Mouse (Mus musculus) midbrain, embryonic 15.5 days (tissue): Measurements from ENCODE around the gene Slc31a2. TPM values are rescaled to one million over a fixed set of nuclear protein-coding genes. Genes with fewer than 3 reads are reported as not detected.
A peak's percentile ranks its signal among the peaks of the same experiment; 100 is the strongest.
"Not testable (repeated sequence)": the region's sequence is repeated elsewhere in the genome, so short reads cannot be mapped to it uniquely, and the experiment has no call there.

Source experiments
- ATAC-seq: fragments of 200-750 bp; cut with Nextera tagmentation; replicated peaks from 2 replicates; pipeline ENCODE4 v1.8.0; 2017; ENCODE audit warnings: moderate TSS enrichment
- H3K27ac ChIP-seq: fragments of 300-500 bp; sonication (generic); 2 replicates; pipeline ENCODE4 v1.5.1; 2015; ENCODE audit warnings: mild to moderate bottlenecking, inconsistent platforms
- H3K27me3 ChIP-seq: fragments of 300-500 bp; sonication (generic); replicated peaks from 2 replicates; pipeline ENCODE4 v1.6.1; 2015; ENCODE audit warnings: inconsistent platforms
- H3K36me3 ChIP-seq: fragments of 300-500 bp; sonication (generic); replicated peaks from 2 replicates; pipeline ENCODE4 v1.6.1; 2015; ENCODE audit warnings: inconsistent platforms
- H3K4me1 ChIP-seq: fragments of 300-500 bp; sonication (generic); 2 replicates; pipeline ENCODE4 v1.6.1; 2015; ENCODE audit warnings: inconsistent platforms
- H3K4me2 ChIP-seq: fragments of 300-500 bp; sonication (generic); 2 replicates; pipeline ENCODE4 v1.6.1; 2015; ENCODE audit warnings: inconsistent platforms, mild to moderate bottlenecking, moderate library complexity
- H3K4me3 ChIP-seq: fragments of 300-500 bp; sonication (generic); 2 replicates; pipeline ENCODE4 v1.5.1; 2015; ENCODE audit warnings: mild to moderate bottlenecking, inconsistent platforms
- H3K9ac ChIP-seq: fragments of 300-500 bp; sonication (generic); 2 replicates; pipeline ENCODE4 v1.6.1; 2015; ENCODE audit warnings: mild to moderate bottlenecking, inconsistent platforms
- H3K9me3 ChIP-seq: fragments of 300-500 bp; sonication (generic); 2 replicates; pipeline ENCODE4 v1.6.1; 2016; ENCODE audit warnings: inconsistent platforms
- WGBS: fragments of 180-500 bp; shearing (Covaris S2); methylation state at CpG from one replicate; pipeline ENCODE4 v1.1.7; 2015; ENCODE audit warnings: mixed read lengths; 5-methylcytosine and 5-hydroxymethylcytosine counted together
- polyA plus RNA-seq: library from polyadenylated mRNA; unstranded; fragments of >200 nt; fragmentation: Nextera tagmentation; extraction: Ambion mirVana; gene quantifications from 2 replicates; pipeline ENCODE4 v1.2.1, GENCODE M21; 2015

The Slc31a2 gene
- polyA plus RNA-seq, 1 experiment from 2014 or later = 19.3 TPM

GRCm38 (mm10) chr4:62265154-62265836 lies 2.9 kb downstream of the Slc31a2 start:
- no peak overlapping the region for H3K4me3 ChIP-seq
- no peaks in the 10 kb centered on the region for H3K27me3 ChIP-seq
- no peak overlapping the region for H3K27ac ChIP-seq
- no peak for ATAC-seq
- no peaks in the 10 kb centered on the region for H3K9me3 ChIP-seq
- H3K36me3 ChIP-seq = no peaks in the 10 kb centered on the region
- no peak overlapping the region for H3K4me2 ChIP-seq
- WGBS = 81% methylated on average over 10 of the region's 10 CpGs
- H3K9ac ChIP-seq = no peak overlapping the region
- no peaks in the 10 kb centered on the region for H3K4me1 ChIP-seq

GRCm38 (mm10) chr4:62266016-62266415 lies 3.7 kb downstream of the Slc31a2 start:
- not testable (repeated sequence) for H3K27me3 ChIP-seq, H3K36me3 ChIP-seq, H3K4me3 ChIP-seq, H3K9ac ChIP-seq, ATAC-seq, H3K27ac ChIP-seq, H3K9me3 ChIP-seq, H3K4me1 ChIP-seq, H3K4me2 ChIP-seq
- 77% methylated on average over 7 of the region's 7 CpGs for WGBS

- Histone ChIP-seq H3K4me3 (no peak overlapping the region), H3K27me3 (no peaks in the 10 kb centered on the region), H3K27ac (no peak overlapping the region), H3K36me3 (no peaks in the 10 kb centered on the region), H3K9ac (no peak overlapping the region), H3K4me2 (no peak overlapping the region), H3K4me1 (no peaks in the 10 kb centered on the region), H3K9me3 (no peaks in the 10 kb centered on the region)
- WGBS = 83% methylated on average over 10 of the region's 10 CpGs
- no peak for ATAC-seq
These were observed 4.7 kb downstream of the Slc31a2 start for GRCm38 (mm10) chr4:62267101-62267500.

- Histone ChIP-seq H3K36me3 (no peaks in the 10 kb centered on the region), H3K9ac (no peak overlapping the region), H3K27ac (no peak overlapping the region), H3K4me3 (no peak overlapping the region), H3K27me3 (no peaks in the 10 kb centered on the region), H3K9me3 (no peaks in the 10 kb centered on the region), H3K4me2 (no peak overlapping the region), H3K4me1 (peaks cover 5% of the 10 kb centered on the region; the same call in 1 of the 2 replicates)
- ATAC-seq = no peak
- 91% methylated on average over 10 of the region's 10 CpGs for WGBS
These were observed 10.3 kb downstream of the Slc31a2 start for GRCm38 (mm10) chr4:62272696-62273095.

- H3K9ac ChIP-seq = no peak overlapping the region
- no peaks in the 10 kb centered on the region for H3K36me3 ChIP-seq
- H3K4me2 ChIP-seq = no peak overlapping the region
- H3K27ac ChIP-seq = no peak overlapping the region
- ATAC-seq = no peak
- peaks cover 5% of the 10 kb centered on the region; the same call in 1 of the 2 replicates for H3K4me1 ChIP-seq
- no peak overlapping the region for H3K4me3 ChIP-seq
- H3K27me3 ChIP-seq = no peaks in the 10 kb centered on the region
- no peaks in the 10 kb centered on the region for H3K9me3 ChIP-seq
- WGBS = 93% methylated on average over 10 of the region's 10 CpGs
These were observed 11.6 kb downstream of the Slc31a2 start for GRCm38 (mm10) chr4:62273916-62274315.

- H3K9ac ChIP-seq = no peak overlapping the region
- peaks cover 5% of the 10 kb centered on the region; the same call in 1 of the 2 replicates for H3K4me1 ChIP-seq
- H3K27ac ChIP-seq = no peak overlapping the region
- ATAC-seq = peak; percentile 78; the same call in 1 of the 2 replicates
- H3K4me2 ChIP-seq = 0 out of 2 replicates have a peak overlapping the region, but pooled peaks have one; percentile 2
- H3K27me3 ChIP-seq = no peaks in the 10 kb centered on the region
- no peaks in the 10 kb centered on the region for H3K36me3 ChIP-seq
- no peak overlapping the region for H3K4me3 ChIP-seq
- WGBS = 2% methylated on average over 12 of the region's 12 CpGs
- no peaks in the 10 kb centered on the region for H3K9me3 ChIP-seq
These were observed 12.6 kb downstream of the Slc31a2 start for GRCm38 (mm10) chr4:62274841-62275536.

GRCm38 (mm10) chr4:62276642-62277041 lies 14.3 kb downstream of the Slc31a2 start:
- Histone ChIP-seq H3K27me3 (no peaks in the 10 kb centered on the region), H3K9me3 (no peaks in the 10 kb centered on the region), H3K36me3 (no peaks in the 10 kb centered on the region), H3K4me3 (no peak overlapping the region), H3K27ac (no peak overlapping the region), H3K4me1 (peaks cover 5% of the 10 kb centered on the region; the same call in 1 of the 2 replicates), H3K4me2 (no peak overlapping the region), H3K9ac (no peak overlapping the region)
- 86% methylated on average over 10 of the region's 10 CpGs for WGBS
- no peak for ATAC-seq

GRCm38 (mm10) chr4:62277222-62277621 lies 14.9 kb downstream of the Slc31a2 start:
- Histone ChIP-seq H3K36me3 (no peaks in the 10 kb centered on the region), H3K4me3 (no peak overlapping the region), H3K27me3 (no peaks in the 10 kb centered on the region), H3K4me2 (no peak overlapping the region), H3K9ac (no peak overlapping the region), H3K9me3 (no peaks in the 10 kb centered on the region), H3K27ac (no peak overlapping the region), H3K4me1 (peaks cover 5% of the 10 kb centered on the region; the same call in 1 of the 2 replicates)
- WGBS = 71% methylated on average over 3 of the region's 3 CpGs
- ATAC-seq = no peak

- H3K9me3 ChIP-seq = no peaks in the 10 kb centered on the region
- no peak overlapping the region for H3K4me3 ChIP-seq
- no peak for ATAC-seq
- whole genome bisulfite sequencing = 75% methylated on average over 4 of the region's 4 CpGs
- no peak overlapping the region for H3K9ac ChIP-seq
- no peaks in the 10 kb centered on the region for H3K27me3 ChIP-seq
- H3K27ac ChIP-seq = no peak overlapping the region
- H3K4me1 ChIP-seq = peaks cover 5% of the 10 kb centered on the region; the same call in 1 of the 2 replicates
- H3K4me2 ChIP-seq = no peak overlapping the region
- H3K36me3 ChIP-seq = no peaks in the 10 kb centered on the region
These were observed 15.7 kb downstream of the Slc31a2 start for GRCm38 (mm10) chr4:62278081-62278480.

- no peak overlapping the region for H3K4me3 ChIP-seq
- H3K36me3 ChIP-seq = no peaks in the 10 kb centered on the region
- no peak overlapping the region for H3K9ac ChIP-seq
- no peak for ATAC-seq
- no peaks in the 10 kb centered on the region for H3K9me3 ChIP-seq
- no peak overlapping the region for H3K4me2 ChIP-seq
- H3K4me1 ChIP-seq = no peaks in the 10 kb centered on the region
- H3K27ac ChIP-seq = no peak overlapping the region
- 52% methylated on average over 5 of the region's 5 CpGs for WGBS
- no peaks in the 10 kb centered on the region for H3K27me3 ChIP-seq
These were observed 19.0 kb downstream of the Slc31a2 start for GRCm38 (mm10) chr4:62281319-62281718.

GRCm38 (mm10) chr4:62282969-62283368 lies 20.6 kb downstream of the Slc31a2 start:
- Histone ChIP-seq H3K4me2 (no peak overlapping the region), H3K4me3 (no peak overlapping the region), H3K9ac (no peak overlapping the region), H3K9me3 (no peaks in the 10 kb centered on the region), H3K36me3 (no peaks in the 10 kb centered on the region), H3K27ac (no peak overlapping the region), H3K27me3 (no peaks in the 10 kb centered on the region), H3K4me1 (peaks cover 10% of the 10 kb centered on the region)
- WGBS = 79% methylated on average over 7 of the region's 7 CpGs
- ATAC-seq = no peak

GRCm38 (mm10) chr4:62285576-62285975 lies 23.2 kb downstream of the Slc31a2 start:
- peak; percentile 3; the same call in 1 of the 2 replicates for ATAC-seq
- Histone ChIP-seq H3K36me3 (no peaks in the 10 kb centered on the region), H3K4me2 (peak overlapping the region; percentile 68; the same call in 1 of the 2 replicates), H3K27me3 (no peaks in the 10 kb centered on the region), H3K27ac (no peak overlapping the region), H3K9me3 (no peaks in the 10 kb centered on the region), H3K4me1 (peaks cover 12% of the 10 kb centered on the region), H3K9ac (no peak overlapping the region), H3K4me3 (peak overlapping the region; percentile 87; the same call in 1 of the 2 replicates)
- 78% methylated on average over 8 of the region's 8 CpGs for WGBS
